Mouse (Mus musculus) hindbrain, embryonic 15.5 days (tissue): ENCODE results near the gene Serac1. TPM values are rescaled to one million over a fixed set of nuclear protein-coding genes. Genes with fewer than 3 reads are reported as not detected.

Experiments
- ATAC-seq: fragments of 200-750 bp; cut with Nextera tagmentation; 2 replicates; pipeline ENCODE4 v1.8.0; 2017; ENCODE audit warnings: low read depth, moderate number of reproducible peaks, moderate TSS enrichment; ENCODE audit not compliant: low FRiP score
- H3K27ac ChIP-seq: fragments of 300-500 bp; sonication (generic); replicated peaks from 2 replicates; pipeline ENCODE4 v1.5.1; 2015; ENCODE audit warnings: mild to moderate bottlenecking, inconsistent platforms
- H3K27me3 ChIP-seq: fragments of 300-500 bp; sonication (generic); 2 replicates; pipeline ENCODE4 v1.6.1; 2015; ENCODE audit warnings: control low read depth, inconsistent platforms
- H3K36me3 ChIP-seq: fragments of 300-500 bp; sonication (generic); 2 replicates; pipeline ENCODE4 v1.6.1; 2015; ENCODE audit warnings: control low read depth, inconsistent platforms
- H3K4me1 ChIP-seq: fragments of 300-500 bp; sonication (generic); replicated peaks from 2 replicates; pipeline ENCODE4 v1.6.1; 2015; ENCODE audit warnings: control low read depth, inconsistent platforms
- H3K4me2 ChIP-seq: fragments of 300-500 bp; sonication (generic); 2 replicates; pipeline ENCODE4 v1.6.1; 2015; ENCODE audit warnings: moderate library complexity, mild to moderate bottlenecking, inconsistent platforms
- H3K4me3 ChIP-seq: fragments of 300-500 bp; sonication (generic); 2 replicates; pipeline ENCODE4 v1.5.1; 2015; ENCODE audit warnings: mild to moderate bottlenecking, inconsistent platforms
- H3K9ac ChIP-seq: fragments of 300-500 bp; sonication (generic); 2 replicates; pipeline ENCODE4 v1.6.1; 2015; ENCODE audit warnings: inconsistent platforms
- H3K9me3 ChIP-seq: fragments of 300-500 bp; sonication (generic); 2 replicates; pipeline ENCODE4 v1.6.1; 2016; ENCODE audit warnings: control low read depth, inconsistent platforms
- whole genome bisulfite sequencing: fragments of 180-500 bp; shearing (Covaris S2); methylation state at CpG from one replicate; pipeline ENCODE4 v1.1.7; 2015; 5-methylcytosine and 5-hydroxymethylcytosine counted together
- polyA plus RNA-seq: library from polyadenylated mRNA; unstranded; fragments of >200 nt; fragmentation: Nextera tagmentation; extraction: Ambion mirVana; gene quantifications from 2 replicates; pipeline ENCODE4 v1.2.1, GENCODE M21; 2015

Serac1 gene
- polyA plus RNA-seq, 1 experiment from 2014 or later: 11.9 TPM

DNA sequence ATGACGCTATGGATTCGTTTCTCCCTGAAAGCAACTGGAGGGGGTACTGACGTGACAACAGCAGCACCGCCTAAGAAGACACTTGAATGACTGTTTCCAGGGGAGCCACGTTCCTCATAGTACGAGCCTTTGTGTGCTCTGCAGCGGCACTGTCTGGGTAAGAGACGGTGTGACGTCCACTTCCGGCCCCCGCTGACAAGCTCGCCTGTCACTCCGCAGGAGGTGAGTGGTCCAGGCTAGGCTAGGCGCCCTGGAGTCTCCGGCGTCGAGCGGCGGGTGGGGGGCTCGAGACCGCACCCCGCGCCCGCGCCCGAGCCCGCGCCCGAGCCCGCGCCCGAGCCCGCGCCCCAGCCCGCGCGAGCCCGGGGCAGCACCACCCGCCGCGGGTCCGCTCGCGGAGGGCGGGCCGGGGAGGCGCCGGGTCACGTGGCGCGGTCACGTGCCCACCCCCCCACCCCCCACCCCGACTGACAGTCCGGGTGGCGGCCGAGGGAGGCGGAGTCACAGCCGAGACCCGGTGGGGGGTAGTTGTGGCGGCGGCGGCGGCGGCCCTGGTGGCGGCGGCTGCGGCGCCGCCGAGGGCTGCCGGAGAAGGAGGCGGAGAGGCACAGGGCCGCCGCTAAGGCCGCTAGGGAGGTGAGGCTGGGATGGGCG lies 26.9 kb upstream of the Serac1 start, which contains the start of gene Tulp4:
Gene Tulp4 (plus strand): TSS at position 77 of the 654 bp plus-strand sequence.
- H3K9me3 ChIP-seq: no peaks in the 10 kb centered on the region
- no peaks in the 10 kb centered on the region for H3K27me3 ChIP-seq
- 0% methylated on average over 54 of the region's 76 CpGs for WGBS
- H3K9ac ChIP-seq: peak within 1 kb of the TSS; percentile 95
- peaks cover 37% of the 10 kb centered on the region for H3K4me1 ChIP-seq
- ATAC-seq: peak; percentile 97
- peak within 1 kb of the TSS; percentile 64 for H3K4me3 ChIP-seq
- H3K4me2 ChIP-seq: peak within 1 kb of the TSS; percentile 77
- H3K27ac ChIP-seq: peak within 1 kb of the TSS; percentile 99
- peaks cover 4% of the 10 kb centered on the region; the same call in 1 of the 2 replicates for H3K36me3 ChIP-seq

DNA sequence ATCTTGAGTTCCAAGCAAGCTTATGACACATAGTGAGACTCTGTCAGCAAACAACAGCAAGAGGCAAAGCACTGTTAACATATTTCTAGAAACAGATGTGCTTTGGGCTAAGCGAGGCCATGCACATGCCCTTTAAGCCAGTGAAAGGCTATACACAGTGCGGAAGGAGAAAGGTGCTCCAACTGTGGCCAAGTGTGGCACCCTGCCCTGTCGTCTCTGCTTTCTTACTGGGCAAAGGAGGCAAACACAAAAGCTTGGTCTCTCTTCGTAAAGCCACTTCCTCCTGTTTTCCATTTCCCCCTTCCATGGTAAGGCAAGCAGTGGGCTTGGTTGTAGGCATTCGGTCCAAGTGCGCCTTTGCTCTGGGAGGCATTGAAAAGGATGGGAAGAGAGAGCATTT lies 24.0 kb upstream of the Serac1 start:
- no peak overlapping the region for H3K4me3 ChIP-seq
- peaks cover 11% of the 10 kb centered on the region for H3K4me1 ChIP-seq
- ATAC-seq: no peak
- H3K27ac ChIP-seq: no peak overlapping the region
- H3K27me3 ChIP-seq: no peaks in the 10 kb centered on the region
- H3K9me3 ChIP-seq: no peaks in the 10 kb centered on the region
- no peaks in the 10 kb centered on the region for H3K36me3 ChIP-seq
- no peak overlapping the region for H3K4me2 ChIP-seq
- WGBS: 85% methylated on average over 6 of the region's 6 CpGs
- no peak overlapping the region for H3K9ac ChIP-seq

DNA sequence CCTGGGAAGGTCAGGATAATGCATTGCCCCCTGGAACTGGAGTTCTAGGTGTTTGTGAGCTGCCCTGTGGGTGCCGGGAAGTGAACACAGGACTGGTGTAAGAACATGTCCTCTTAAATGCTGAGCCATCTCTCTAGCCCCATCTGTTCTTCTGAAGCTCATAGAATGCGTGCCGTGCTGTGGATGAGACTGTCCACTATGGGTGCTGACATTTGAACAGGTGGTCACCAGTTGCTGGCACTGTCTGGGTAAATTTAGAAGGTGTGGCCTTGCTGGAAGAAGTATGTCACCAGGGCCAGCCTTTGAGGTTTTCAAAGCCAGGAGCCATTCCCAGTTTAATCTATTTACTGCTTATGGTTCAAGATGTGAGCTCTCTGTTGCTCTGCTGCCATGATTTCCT lies 22.7 kb upstream of the Serac1 start:
- H3K9ac ChIP-seq: no peak overlapping the region
- H3K4me1 ChIP-seq: 0 out of 2 replicates have a peak, but pooled peaks cover 3% of the 10 kb centered on the region
- H3K27me3 ChIP-seq: no peaks in the 10 kb centered on the region
- no peak overlapping the region for H3K4me3 ChIP-seq
- no peak for ATAC-seq
- H3K4me2 ChIP-seq: no peak overlapping the region
- WGBS: 92% methylated on average over 3 of the region's 3 CpGs
- H3K27ac ChIP-seq: no peak overlapping the region
- H3K36me3 ChIP-seq: no peaks in the 10 kb centered on the region
- no peaks in the 10 kb centered on the region for H3K9me3 ChIP-seq

DNA sequence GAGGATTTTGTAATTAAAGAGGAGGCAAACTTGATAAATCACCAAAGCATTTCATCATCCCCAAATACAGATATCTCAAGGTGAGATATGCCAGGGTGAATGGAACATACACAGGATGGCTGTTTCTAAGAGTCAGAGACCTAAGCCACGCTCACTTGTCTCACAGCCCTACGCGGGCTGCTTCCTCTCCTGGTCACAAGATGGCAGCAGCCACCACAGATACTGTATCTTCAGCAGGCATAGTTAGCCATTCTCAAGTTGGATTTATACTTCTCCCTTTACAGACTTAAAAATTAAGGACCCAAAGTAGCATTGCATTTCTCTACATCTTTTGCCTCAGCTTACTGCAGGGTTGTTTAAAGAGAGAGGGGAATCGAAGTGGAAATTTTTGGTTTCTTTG lies 18.3 kb upstream of the Serac1 start:
- Histone ChIP-seq H3K9me3 (no peaks in the 10 kb centered on the region), H3K4me3 (no peak overlapping the region), H3K27ac (no peak overlapping the region), H3K36me3 (no peaks in the 10 kb centered on the region), H3K4me1 (no peaks in the 10 kb centered on the region), H3K9ac (no peak overlapping the region), H3K27me3 (no peaks in the 10 kb centered on the region), H3K4me2 (no peak overlapping the region)
- WGBS: 23% methylated on average over 4 of the region's 4 CpGs
- peak; percentile 59; the same call in 1 of the 2 replicates for ATAC-seq

DNA sequence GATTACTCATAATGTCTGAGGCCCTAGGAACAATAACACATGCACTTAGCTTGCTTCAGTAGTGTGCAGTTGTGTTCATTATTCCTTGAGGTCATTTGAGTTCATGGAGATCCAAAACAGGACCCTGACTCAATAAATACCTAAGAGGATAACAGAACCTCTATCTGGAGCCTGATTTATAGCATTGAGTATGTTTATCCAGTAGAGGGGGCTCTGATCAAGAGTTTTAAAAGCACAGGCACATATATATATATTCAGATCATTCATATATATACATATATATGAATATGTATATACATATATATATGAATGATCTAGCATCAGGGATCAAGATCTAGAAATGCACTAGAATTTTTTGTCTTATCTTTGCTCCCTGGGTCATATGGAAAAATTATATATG lies 16.0 kb upstream of the Serac1 start:
- H3K4me1 ChIP-seq: no peaks in the 10 kb centered on the region
- no peak for ATAC-seq
- no peaks in the 10 kb centered on the region for H3K36me3 ChIP-seq
- no peak overlapping the region for H3K9ac ChIP-seq
- no peaks in the 10 kb centered on the region for H3K27me3 ChIP-seq
- no peak overlapping the region for H3K27ac ChIP-seq
- no peak overlapping the region for H3K4me3 ChIP-seq
- H3K9me3 ChIP-seq: no peaks in the 10 kb centered on the region
- no peak overlapping the region for H3K4me2 ChIP-seq

DNA sequence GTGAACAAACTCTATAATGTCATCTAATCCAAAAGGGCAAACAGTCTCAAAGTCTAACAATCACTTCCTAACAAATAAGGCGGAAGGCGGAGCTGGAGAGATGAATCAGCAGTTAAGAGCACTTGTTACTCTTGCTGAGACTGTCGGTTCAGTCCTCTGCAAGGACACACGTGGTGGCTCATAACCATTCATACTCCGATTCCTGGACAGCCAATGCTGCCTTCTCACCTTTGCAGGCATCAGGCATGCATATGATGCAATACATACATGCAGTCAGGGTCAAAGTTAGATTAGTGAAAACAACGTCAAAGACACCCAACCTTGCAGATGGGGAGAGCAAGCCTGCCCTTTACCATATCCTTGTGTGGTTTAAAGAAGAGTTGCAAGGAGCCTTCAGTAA lies 12.1 kb upstream of the Serac1 start:
- Histone ChIP-seq H3K36me3 (peaks cover 8% of the 10 kb centered on the region; the same call in 1 of the 2 replicates), H3K9ac (no peak overlapping the region), H3K27ac (no peak overlapping the region), H3K4me3 (no peak overlapping the region), H3K4me1 (no peaks in the 10 kb centered on the region), H3K4me2 (no peak overlapping the region), H3K9me3 (no peaks in the 10 kb centered on the region), H3K27me3 (no peaks in the 10 kb centered on the region)
- 93% methylated on average over 6 of the region's 6 CpGs for WGBS
- ATAC-seq: no peak

DNA sequence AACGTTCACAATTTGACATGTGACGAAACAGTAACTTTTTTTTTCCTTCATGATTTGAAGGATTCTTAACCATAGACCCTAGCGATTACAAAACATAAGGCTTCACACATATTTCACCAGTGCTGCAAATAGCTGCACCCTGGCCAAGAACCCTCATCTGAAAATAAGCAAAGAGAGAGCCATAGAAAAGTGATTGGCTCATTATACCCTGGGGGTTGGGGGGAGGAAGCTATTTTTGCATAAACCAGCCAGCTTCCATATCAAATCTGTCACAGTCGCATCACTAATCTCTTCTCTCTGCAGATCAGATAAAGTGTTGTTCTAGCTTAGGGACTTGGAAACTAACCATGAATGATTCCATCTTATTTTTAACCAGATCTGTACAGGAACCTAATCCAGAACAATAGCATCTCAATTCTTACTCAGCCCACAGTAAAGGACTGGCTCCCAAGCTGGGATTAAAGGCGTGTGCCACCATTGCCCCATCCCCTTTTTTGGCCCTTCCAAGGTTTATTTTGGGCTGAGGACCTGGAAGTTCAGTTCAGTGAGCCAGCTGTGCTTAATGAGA lies 3.9 kb upstream of the Serac1 start:
- Histone ChIP-seq H3K4me1 (peaks cover 24% of the 10 kb centered on the region), H3K4me2 (no peak overlapping the region), H3K4me3 (no peak overlapping the region), H3K27me3 (no peaks in the 10 kb centered on the region), H3K9me3 (no peaks in the 10 kb centered on the region), H3K9ac (no peak overlapping the region), H3K27ac (no peak overlapping the region), H3K36me3 (peaks cover 28% of the 10 kb centered on the region; the same call in 1 of the 2 replicates)
- ATAC-seq: no peak
- 90% methylated on average over 5 of the region's 5 CpGs for WGBS

DNA sequence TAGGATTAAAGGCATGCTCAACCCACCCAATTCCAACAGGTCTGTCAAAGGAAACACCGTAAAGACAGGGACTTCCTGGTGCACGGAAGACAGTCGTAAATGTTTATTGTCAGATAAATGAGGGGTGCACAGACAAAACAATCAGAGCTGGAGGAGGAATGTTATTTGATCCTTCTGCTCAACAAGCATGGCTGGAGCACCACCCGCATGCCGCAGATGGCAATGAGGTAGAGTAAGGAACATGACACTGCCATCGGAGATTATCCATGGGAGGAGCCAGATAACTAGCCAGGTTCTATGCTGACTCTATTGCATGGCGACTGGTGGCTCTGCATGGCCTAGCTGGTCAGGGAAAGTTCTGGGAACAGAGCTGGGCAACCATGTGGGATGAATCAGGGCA lies 6.1 kb downstream of the Serac1 start:
- Histone ChIP-seq H3K4me1 (peaks cover 8% of the 10 kb centered on the region), H3K27me3 (no peaks in the 10 kb centered on the region), H3K9me3 (no peaks in the 10 kb centered on the region), H3K9ac (no peak overlapping the region), H3K36me3 (peaks cover 40% of the 10 kb centered on the region), H3K27ac (no peak overlapping the region), H3K4me3 (no peak overlapping the region), H3K4me2 (no peak overlapping the region)
- no peak for ATAC-seq
- WGBS: 87% methylated on average over 7 of the region's 7 CpGs

DNA sequence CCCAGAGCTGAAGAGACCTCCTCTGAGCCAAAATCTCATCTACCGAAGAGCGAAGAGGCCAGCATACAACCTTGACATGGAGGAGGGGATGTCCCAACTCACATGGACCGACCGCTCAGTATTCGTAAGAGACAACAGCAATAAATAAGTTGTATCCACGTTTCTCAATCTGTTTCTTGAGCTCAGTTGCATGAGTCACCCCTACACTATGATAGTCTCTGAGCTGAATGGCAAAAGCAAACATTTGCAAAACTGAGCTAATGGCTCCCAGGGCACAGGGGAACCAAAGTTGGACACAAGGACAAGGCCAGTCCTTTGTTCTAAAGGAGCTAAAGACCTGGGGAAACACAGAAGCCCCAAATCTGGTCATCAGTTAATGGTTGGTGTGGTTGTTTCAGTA lies 9.7 kb downstream of the Serac1 start:
- H3K36me3 ChIP-seq: peaks cover 65% of the 10 kb centered on the region
- ATAC-seq: no peak
- no peaks in the 10 kb centered on the region for H3K27me3 ChIP-seq
- H3K4me1 ChIP-seq: no peaks in the 10 kb centered on the region
- H3K27ac ChIP-seq: no peak overlapping the region
- H3K4me3 ChIP-seq: no peak overlapping the region
- no peak overlapping the region for H3K9ac ChIP-seq
- no peaks in the 10 kb centered on the region for H3K9me3 ChIP-seq
- 94% methylated on average over 6 of the region's 6 CpGs for WGBS
- no peak overlapping the region for H3K4me2 ChIP-seq

DNA sequence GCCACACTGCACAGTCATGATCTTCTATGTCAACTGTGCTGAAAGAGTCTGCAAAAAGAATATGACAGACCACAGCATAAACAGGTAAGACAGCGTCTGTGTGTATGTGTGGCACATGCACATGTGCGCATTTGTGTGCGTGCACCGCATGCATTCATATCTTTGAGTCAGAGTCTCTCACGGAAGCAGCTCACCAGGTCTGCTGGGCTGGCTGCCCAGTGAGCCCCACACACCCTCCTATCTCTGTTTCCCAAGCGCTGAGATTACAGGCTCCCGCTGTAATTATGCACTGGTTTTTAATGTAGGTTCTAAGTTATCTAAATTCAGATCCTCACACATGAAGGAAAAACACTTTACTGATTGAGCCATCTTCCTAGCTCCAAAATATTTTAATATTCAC lies 11.9 kb downstream of the Serac1 start:
- H3K4me1 ChIP-seq: no peaks in the 10 kb centered on the region
- no peaks in the 10 kb centered on the region for H3K27me3 ChIP-seq
- H3K4me3 ChIP-seq: no peak overlapping the region
- no peak overlapping the region for H3K9ac ChIP-seq
- no peaks in the 10 kb centered on the region for H3K9me3 ChIP-seq
- H3K27ac ChIP-seq: no peak overlapping the region
- ATAC-seq: no peak
- no peak overlapping the region for H3K4me2 ChIP-seq
- peaks cover 75% of the 10 kb centered on the region for H3K36me3 ChIP-seq
- 96% methylated on average over 7 of the region's 7 CpGs for WGBS

DNA sequence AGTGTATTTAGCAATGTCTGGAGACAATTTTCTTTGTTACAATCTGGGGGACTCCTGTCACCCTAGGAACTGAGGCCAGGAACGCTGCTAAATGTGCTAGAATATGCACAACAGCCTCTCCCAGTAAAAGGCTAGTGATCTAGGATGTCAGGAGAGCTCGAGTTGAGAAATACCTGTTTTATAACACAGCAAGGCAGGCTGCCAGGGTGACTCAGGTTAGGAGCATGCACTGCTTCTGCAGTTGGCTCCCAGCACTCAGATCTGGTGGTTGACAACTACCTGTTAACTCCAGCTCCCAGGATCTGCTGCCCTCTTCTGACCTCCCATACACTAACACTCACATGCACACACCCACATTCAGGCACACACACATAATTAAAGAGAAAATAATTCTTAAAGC lies 13.5 kb downstream of the Serac1 start:
- Histone ChIP-seq H3K27me3 (no peaks in the 10 kb centered on the region), H3K4me2 (no peak overlapping the region), H3K36me3 (peaks cover 74% of the 10 kb centered on the region), H3K4me3 (no peak overlapping the region), H3K27ac (no peak overlapping the region), H3K4me1 (no peaks in the 10 kb centered on the region), H3K9me3 (no peaks in the 10 kb centered on the region), H3K9ac (no peak overlapping the region)
- no peak for ATAC-seq
- 96% methylated on average over 2 of the region's 2 CpGs for WGBS

DNA sequence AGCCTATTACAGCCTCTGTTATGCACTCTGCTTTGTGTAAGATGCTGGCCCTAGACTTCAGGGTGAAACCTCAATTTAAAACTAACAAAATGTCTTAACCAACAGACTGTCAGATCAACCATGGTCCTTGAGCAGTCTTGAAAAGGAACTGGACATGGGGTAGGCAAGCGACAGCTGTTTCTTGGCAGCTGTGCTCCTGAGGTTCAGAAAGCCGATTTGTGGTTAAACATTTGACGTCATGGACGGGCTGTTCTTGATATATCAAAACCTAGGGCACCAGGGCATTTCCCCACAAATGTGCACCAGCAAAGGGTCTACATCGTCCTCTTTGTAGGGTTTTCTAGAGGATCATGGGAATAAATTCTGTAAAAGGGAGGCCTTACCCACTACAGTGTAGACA lies 16.0 kb downstream of the Serac1 start:
- 94% methylated on average over 5 of the region's 5 CpGs for WGBS
- no peaks in the 10 kb centered on the region for H3K4me1 ChIP-seq
- no peak for ATAC-seq
- no peaks in the 10 kb centered on the region for H3K9me3 ChIP-seq
- no peak overlapping the region for H3K4me3 ChIP-seq
- no peak overlapping the region for H3K9ac ChIP-seq
- no peaks in the 10 kb centered on the region for H3K27me3 ChIP-seq
- no peak overlapping the region for H3K27ac ChIP-seq
- peaks cover 60% of the 10 kb centered on the region for H3K36me3 ChIP-seq
- no peak overlapping the region for H3K4me2 ChIP-seq

DNA sequence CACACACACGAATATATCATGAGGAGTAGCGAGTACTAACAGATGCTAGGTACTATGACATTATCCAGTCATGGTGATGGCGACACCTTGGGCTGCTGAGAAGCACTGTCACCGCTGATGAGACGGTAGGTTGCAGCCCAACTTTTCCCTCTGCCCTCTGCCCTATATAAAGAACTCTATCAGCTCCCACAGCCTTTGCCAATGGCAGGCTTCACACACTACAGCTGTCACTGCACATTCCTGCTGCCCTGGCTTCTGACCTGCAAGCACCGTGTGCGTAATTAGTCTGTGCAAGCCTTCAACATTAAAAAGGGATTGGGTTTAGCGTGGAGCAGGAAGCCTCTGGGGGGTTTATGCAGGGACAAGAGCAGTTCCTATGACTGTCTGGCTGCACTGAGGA lies 16.7 kb downstream of the Serac1 start:
- H3K27me3 ChIP-seq: no peaks in the 10 kb centered on the region
- WGBS: 90% methylated on average over 8 of the region's 8 CpGs
- ATAC-seq: no peak

More for the DNA sequence above, 16.7 kb downstream of the Serac1 start:
- H3K27ac ChIP-seq: no peak overlapping the region
- H3K9me3 ChIP-seq: no peaks in the 10 kb centered on the region
- H3K36me3 ChIP-seq: peaks cover 64% of the 10 kb centered on the region
- H3K4me1 ChIP-seq: no peaks in the 10 kb centered on the region
- no peak overlapping the region for H3K9ac ChIP-seq
- H3K4me3 ChIP-seq: no peak overlapping the region
- H3K4me2 ChIP-seq: no peak overlapping the region
